Mouse (Mus musculus) frontal cortex, adult 2 months (tissue): Measurements from ENCODE around the gene AU022751. TPM values are rescaled to one million over a fixed set of nuclear protein-coding genes. Genes with fewer than 3 reads are reported as not detected.
"Not testable (repeated sequence)": the region's sequence is repeated elsewhere in the genome, so short reads cannot be mapped to it uniquely, and the experiment has no call there.

Source experiments
- DNase-seq, 2 experiments: peaks; one replicate each; pipeline ENCODE4 v3.0.0; 2022; ENCODE audit warnings: low spot score in 1 of 2; ENCODE audit errors: extremely low spot score in 1 of 2
- polyA plus RNA-seq: library from polyadenylated mRNA; depleted of rRNA; stranded (reverse); fragments of >200 nt; gene quantifications from 2 replicates; pipeline ENCODE4 v1.2.3, GENCODE M21; 2012; rRNA removed

Gene AU022751
- 0.64 and 0.99 TPM in 2 replicates for polyA plus RNA-seq

GRCm38 (mm10) chrX:6082954-6083680 is at the start of gene AU022751:
Gene AU022751 (minus strand): TSS chrX:6083419.
- DNase-seq: no peak

- peak in 1 of 2 experiments; percentile 55 for DNase-seq
Observed at GRCm38 (mm10) chrX:6091996-6092757, 9.0 kb upstream of the AU022751 start.

- peak in 1 of 2 experiments; percentile 36 for DNase-seq
Observed at GRCm38 (mm10) chrX:6091547-6091946, 8.3 kb upstream of the AU022751 start.

GRCm38 (mm10) chrX:6061563-6061962 is 21.7 kb downstream of the AU022751 start:
- no peak for DNase-seq

GRCm38 (mm10) chrX:6047936-6048614 is 35.1 kb downstream of the AU022751 start:
- not testable (repeated sequence) for DNase-seq

GRCm38 (mm10) chrX:6047066-6047935 is 35.9 kb downstream of the AU022751 start, which contains the start of gene Nudt11:
Gene Nudt11 (plus strand): TSS chrX:6047453.
- DNase-seq: peak in 1 of 2 experiments; percentile 5

Other genes with a start within 250 kb of the AU022751 start
- 24.9 and 25.9 TPM in 2 replicates for gene Nudt11, start 36.0 kb downstream of the AU022751 start, polyA plus RNA-seq
- gene Nudt10, start 89.6 kb upstream of the AU022751 start, polyA plus RNA-seq: 22.7 and 25.6 TPM in 2 replicates
- gene Bmp15, start 237.3 kb upstream of the AU022751 start, polyA plus RNA-seq: 0.28 and 0.32 TPM in 2 replicates